Comparison of ENCODE assay signal across 8 mouse cellular contexts in genomic region chr5:34635665-34636192, GRCm38 (mm10). TPM values are rescaled to one million over a fixed set of nuclear protein-coding genes. Genes with fewer than 3 reads are reported as not detected.
A peak's percentile ranks its signal among the peaks of the same experiment; 100 is the strongest.
DNase-seq lines count a peak whose midpoint lies in the region; ATAC-seq and TF ChIP-seq lines count a peak whose summit lies in the region.

No protein-coding gene starts in this region.

- no peak for ATAC-seq in heart, embryonic 12.5 days (ENCODE audit: insufficient number of reproducible peaks, low FRiP score)
- no peak for ATAC-seq in limb, embryonic 12.5 days (ENCODE audit: insufficient number of reproducible peaks, insufficient read depth, low FRiP score, low TSS enrichment, low read depth)

- no peak for TF ChIP-seq CTCF in heart, adult 2 months (IDR thresholded peaks at IDR 0.05)

- H3K4me2 ChIP-seq in heart, embryonic 12.5 days = peak overlapping the region; percentile 92
- H3K4me2 ChIP-seq in limb, embryonic 12.5 days = peak overlapping the region; percentile 86

- peak overlapping the region; percentile 14; the same call in 1 of the 2 replicates for H3K27ac ChIP-seq in heart, embryonic 12.5 days (ENCODE audit: poor library complexity, severe bottlenecking)
- H3K27ac ChIP-seq in heart, adult 2 months = no peak overlapping the region
- H3K27ac ChIP-seq in ES-E14 (ENCODE audit: insufficient read depth, low read depth, low read length, poor library complexity, severe bottlenecking) = no peak overlapping the region; the same call in 1 of the 2 replicates
- H3K27ac ChIP-seq in forebrain, embryonic 10.5 days = peak overlapping the region; percentile 90
- 0 out of 2 replicates have a peak overlapping the region, but pooled peaks have one; percentile 88 for H3K27ac ChIP-seq in limb, embryonic 12.5 days

- no peaks in the 10 kb centered on the region for H3K27me3 ChIP-seq in heart, embryonic 12.5 days (replicated peaks)
- H3K27me3 ChIP-seq in heart, adult 2 months (ENCODE audit: control insufficient read depth, insufficient read depth, low read length) = no peaks in the 10 kb centered on the region
- H3K27me3 ChIP-seq in forebrain, embryonic 10.5 days (ENCODE audit: poor library complexity, severe bottlenecking) = no peaks in the 10 kb centered on the region
- H3K27me3 ChIP-seq in limb, embryonic 12.5 days = no peaks in the 10 kb centered on the region

- H3K79me2 ChIP-seq in heart, adult 2 months (replicated peaks; ENCODE audit: control insufficient read depth, insufficient read depth, low read length) = no peaks in the 10 kb centered on the region

- H3K4me1 ChIP-seq in heart, embryonic 12.5 days (replicated peaks) = peaks cover 22% of the 10 kb centered on the region
- H3K4me1 ChIP-seq in heart, adult 2 months (ENCODE audit: control insufficient read depth, insufficient read depth, low read length) = peaks cover 1% of the 10 kb centered on the region; the same call in 1 of the 2 replicates
- H3K4me1 ChIP-seq in ES-E14 (ENCODE audit: control insufficient read depth in 2 of 2, insufficient read depth in 2 of 2, low read length in 2 of 2, poor library complexity in 1 of 2) = peaks cover 4 to 26% of the 10 kb centered on the region in 2 experiments; a peak in 3 of 4 replicates
- H3K4me1 ChIP-seq in forebrain, embryonic 10.5 days = peaks cover 31% of the 10 kb centered on the region
- peaks cover 20% of the 10 kb centered on the region for H3K4me1 ChIP-seq in limb, embryonic 12.5 days (replicated peaks)

- intact Hi-C loops in heart, adult 2 months (cut with DNase I) = loop anchor here (2.0 to 10.0 kb wide), 5 partner anchors 25 to 261 kb away; partner anchors contain the start of genes Grk4 and Nop14

- peak overlapping the region; percentile 66 for H3K4me3 ChIP-seq in heart, embryonic 12.5 days
- no peak overlapping the region for H3K4me3 ChIP-seq in heart, adult 2 months
- H3K4me3 ChIP-seq in ES-E14 (ENCODE audit: insufficient read depth in 1 of 2, low read depth in 1 of 2, low read length in 2 of 2, poor library complexity in 1 of 2, severe bottlenecking in 1 of 2) = peak overlapping the region; percentile 77 to 79
- peak overlapping the region; percentile 65 for H3K4me3 ChIP-seq in forebrain, embryonic 10.5 days
- peak overlapping the region; percentile 66 for H3K4me3 ChIP-seq in limb, embryonic 12.5 days (replicated peaks)

- in situ Hi-C loops in ES-E14 (cut with MboI; ENCODE audit: low sequenced_read_pairs in 2 of 2, unreplicated experiment in 2 of 2) = no loop called here

- TF ChIP-seq POLR2A in heart, adult 2 months (IDR thresholded peaks at IDR 0.05; ENCODE audit: insufficient read depth, low read depth, low read length) = no peak

- DNase-seq in heart, adult 2 months = no peak
- no peak for DNase-seq in ES-E14 (ENCODE audit: low read depth, low spot score)
- no peak for DNase-seq in forebrain, embryonic 10.5 days (ENCODE audit: extremely low spot score, low spot score)
- peak; percentile 4 for DNase-seq in retina, embryonic 14.5 days (ENCODE audit: low spot score)
- DNase-seq in natural killer cell, adult 2 months (ENCODE audit: low spot score in 2 of 2) = no peak
- no peak for DNase-seq in adrenal gland, adult 18-20 months (ENCODE audit: low spot score in 2 of 2)

- peak overlapping the region; percentile 55; the same call in 1 of the 2 replicates for H3K9ac ChIP-seq in heart, embryonic 12.5 days
- H3K9ac ChIP-seq in heart, adult 2 months (ENCODE audit: low read depth, low read length) = no peak overlapping the region
- peak overlapping the region; percentile 87; the same call in 1 of the 2 replicates for H3K9ac ChIP-seq in ES-E14 (ENCODE audit: insufficient read depth, low read depth, low read length, poor library complexity, severe bottlenecking)
- peak overlapping the region; percentile 75 for H3K9ac ChIP-seq in limb, embryonic 12.5 days (replicated peaks)

- no peak for TF ChIP-seq EP300 in heart, adult 2 months (IDR thresholded peaks at IDR 0.05; ENCODE audit: insufficient read depth, low read depth, low read length)

- 49% methylated on average over 10 of the region's 10 CpGs for WGBS in heart, embryonic 12.5 days
- WGBS in heart, adult 2 months = 61% methylated on average over 10 of the region's 10 CpGs
- 64% methylated on average over 10 of the region's 10 CpGs for WGBS in forebrain, embryonic 10.5 days
- WGBS in limb, embryonic 12.5 days = 61% methylated on average over 10 of the region's 10 CpGs

- no peaks in the 10 kb centered on the region for H3K9me3 ChIP-seq in heart, embryonic 12.5 days (replicated peaks)
- H3K9me3 ChIP-seq in ES-E14 (ENCODE audit: control insufficient read depth, insufficient read depth, low read depth, low read length) = no peaks in the 10 kb centered on the region
- no peaks in the 10 kb centered on the region for H3K9me3 ChIP-seq in forebrain, embryonic 10.5 days
- no peaks in the 10 kb centered on the region for H3K9me3 ChIP-seq in limb, embryonic 12.5 days

- H3K36me3 ChIP-seq in heart, embryonic 12.5 days = peaks cover 79% of the 10 kb centered on the region
- H3K36me3 ChIP-seq in heart, adult 2 months (ENCODE audit: control insufficient read depth, insufficient read depth, low read length) = no peaks in the 10 kb centered on the region
- peaks cover 56% of the 10 kb centered on the region for H3K36me3 ChIP-seq in ES-E14 (ENCODE audit: control insufficient read depth, insufficient read depth, low read length, poor library complexity, severe bottlenecking)
- peaks cover 85% of the 10 kb centered on the region for H3K36me3 ChIP-seq in forebrain, embryonic 10.5 days (replicated peaks)
- H3K36me3 ChIP-seq in limb, embryonic 12.5 days = peaks cover 85% of the 10 kb centered on the region

TF ChIP-seq in ES-E14, 5 proteins besides CTCF, POLR2A, EP300 and RAD21:
- TF ChIP-seq CHD2 (IDR thresholded peaks at IDR 0.05; ENCODE audit: low read depth, low read length) (no peak), ZNF384 (IDR thresholded peaks at IDR 0.05; ENCODE audit: low read depth, low read length) (no peak), ZC3H11A (IDR thresholded peaks at IDR 0.05; ENCODE audit: borderline replicate concordance, low read depth, low read length) (no peak), HCFC1 (IDR thresholded peaks at IDR 0.05; ENCODE audit: borderline replicate concordance, insufficient read depth, low read length) (no peak)
TF ChIP-seq in ES-E14: peak in this region for 0.

RNA-seq across cellular contexts. Expression of gene Mfsd10, which starts 1.3 kb away (rescaled TPM):
- polyA plus RNA-seq in heart, embryonic 12.5 days (2016; fragmentation: Nextera tagmentation; extraction: Ambion mirVana) = 72.2 and 76.5 TPM in 2 replicates
- total RNA-seq in heart, adult 2 months (2021) = 1 to 10 TPM; 9.8 to 9.9 TPM
- polyA plus RNA-seq in heart, adult 2 months (2012; rRNA removed) = 36.1 and 43.3 TPM in 2 replicates
- 192 and 348 TPM in 2 replicates for total RNA-seq in ES-E14 (2012; rRNA removed)
- polyA plus RNA-seq in forebrain, embryonic 10.5 days (2016; fragmentation: Nextera tagmentation; extraction: Ambion mirVana) = 95.5 and 97.8 TPM in 2 replicates
- polyA plus RNA-seq in limb, embryonic 12.5 days (2016; fragmentation: Nextera tagmentation; extraction: Ambion mirVana) = 107 and 120 TPM in 2 replicates
- total RNA-seq in adrenal gland, adult 18-20 months (2021) = 10 to 100 TPM; 30.9 to 32.2 TPM

RNA-seq across cellular contexts. Expression of gene Nop14, which starts 24.2 kb away (rescaled TPM):
- polyA plus RNA-seq in heart, embryonic 12.5 days (2016; fragmentation: Nextera tagmentation; extraction: Ambion mirVana) = 19.2 and 19.9 TPM in 2 replicates
- total RNA-seq in heart, adult 2 months (2021) = 10 to 100 TPM; 11.4 to 11.8 TPM
- polyA plus RNA-seq in heart, adult 2 months (2012; rRNA removed) = 8.5 and 15.8 TPM in 2 replicates
- total RNA-seq in ES-E14 (2012; rRNA removed) = 60.4 and 78.5 TPM in 2 replicates
- 31.7 and 33.9 TPM in 2 replicates for polyA plus RNA-seq in forebrain, embryonic 10.5 days (2016; fragmentation: Nextera tagmentation; extraction: Ambion mirVana)
- 30.9 and 32.7 TPM in 2 replicates for polyA plus RNA-seq in limb, embryonic 12.5 days (2016; fragmentation: Nextera tagmentation; extraction: Ambion mirVana)
- total RNA-seq in adrenal gland, adult 18-20 months (2021) = 10 to 100 TPM; 25.6 to 27.9 TPM

RNA-seq across cellular contexts. Expression of gene Grk4, which starts 24.4 kb away (rescaled TPM):
- 2.7 and 3.6 TPM in 2 replicates for polyA plus RNA-seq in heart, embryonic 12.5 days (2016; fragmentation: Nextera tagmentation; extraction: Ambion mirVana)
- total RNA-seq in heart, adult 2 months (2021) = under 1 TPM; 0.84 TPM
- polyA plus RNA-seq in heart, adult 2 months (2012; rRNA removed) = 0.74 and 1.3 TPM in 2 replicates
- total RNA-seq in ES-E14 (2012; rRNA removed) = 0.45 and 0.53 TPM in 2 replicates
- 1.1 and 1.5 TPM in 2 replicates for polyA plus RNA-seq in forebrain, embryonic 10.5 days (2016; fragmentation: Nextera tagmentation; extraction: Ambion mirVana)
- polyA plus RNA-seq in limb, embryonic 12.5 days (2016; fragmentation: Nextera tagmentation; extraction: Ambion mirVana) = 4.0 and 4.3 TPM in 2 replicates
- 1 to 10 TPM; 2.3 to 3.5 TPM for total RNA-seq in adrenal gland, adult 18-20 months (2021)

Comparison
In these comparisons a context has a peak if more than half of its experiments do, and no peak if none do; other contexts are left out.
1. H3K27ac ChIP-seq: peak in heart, embryonic 12.5 days (single experiment), forebrain, embryonic 10.5 days (single experiment) and limb, embryonic 12.5 days (single experiment); none in heart, adult 2 months (single experiment) and ES-E14 (single experiment).